Mouse (Mus musculus): ENCODE measurements around the gene Slc25a35.

Gene Slc25a35

GRCm38 (mm10) chr11:68954408-68954807, 13.5 kb upstream of the Slc25a35 start:
- CTCF ChIA-PET, result interaction anchor here in 2 of 4 experiments (0.5 to 0.9 kb wide), 3 partner anchors 47 to 1046 kb away, joined by 3 to 5 read pairs (median 3); partner anchors contain the start of gene Dvl2 (in 1 of the 2)
- POLR2A ChIA-PET, result interaction anchor here in 3 of 4 experiments (0.6 to 5.9 kb wide), 20 partner anchors 7 to 133 kb away, joined by 3 to 46 read pairs (median 4); partner anchors contain the start of gene Slc25a35 (in 2 of the 3)

DNA sequence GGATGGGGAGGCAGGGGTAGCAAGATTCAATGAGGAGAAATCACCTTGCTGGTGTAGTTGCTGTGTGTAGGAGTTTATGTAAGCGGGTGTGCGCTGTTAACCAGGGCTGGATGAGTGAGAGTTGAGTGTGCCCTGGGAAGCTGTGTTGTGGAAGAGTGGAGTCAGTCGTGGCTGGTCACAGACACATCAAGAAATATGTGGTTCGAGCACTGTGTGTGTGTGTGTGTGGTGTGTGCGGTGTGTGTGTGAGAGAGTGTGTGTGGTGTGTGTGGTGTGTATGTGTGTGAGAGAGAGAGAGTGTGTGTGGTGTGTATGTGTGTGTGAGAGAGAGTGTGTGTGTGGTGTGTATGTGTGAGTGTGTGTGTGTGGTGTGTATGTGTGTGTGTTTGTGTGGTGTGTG, 12.5 kb upstream of the Slc25a35 start:
- CTCF ChIA-PET, result interaction anchor here in 2 of 4 experiments (0.6 to 0.9 kb wide), 3 partner anchors 45 to 730 kb away, joined by 3 to 5 read pairs (median 3); no protein-coding TSS in a partner anchor
- POLR2A ChIA-PET, result interaction anchor here in 3 of 4 experiments (0.6 to 5.9 kb wide), 12 partner anchors 9 to 466 kb away, joined by 3 to 46 read pairs (median 5); partner anchors contain the start of gene Slc25a35 (in 1 of the 3)

GRCm38 (mm10) chr11:68956107-68956506, 11.8 kb upstream of the Slc25a35 start:
- ChIA-PET CTCF (no interaction called here), POLR2A (interaction anchor here in 3 of 4 experiments (0.8 to 5.9 kb wide), 9 partner anchors 11 to 466 kb away, joined by 3 to 46 read pairs (median 8); partner anchors contain the start of gene Slc25a35 (in 1 of the 3))

DNA sequence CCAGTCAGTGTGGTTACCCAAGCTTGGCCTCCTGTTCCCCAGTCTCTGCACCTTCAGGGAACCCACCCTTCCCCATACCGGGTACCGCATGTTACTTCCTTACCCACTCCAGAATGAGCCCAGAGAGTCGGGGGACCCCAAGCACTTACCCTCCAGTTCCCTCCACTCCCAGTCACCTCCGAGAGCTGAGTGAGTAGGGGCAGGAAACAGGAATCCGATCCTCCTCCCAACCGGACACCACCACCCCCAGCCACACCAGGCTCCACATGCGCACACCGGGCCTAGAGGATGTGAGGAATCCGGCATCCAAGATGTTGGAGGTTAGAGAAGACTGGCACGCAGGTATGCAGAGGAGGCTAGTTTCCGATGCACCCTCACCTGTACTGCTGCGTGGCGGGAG, 11.2 kb upstream of the Slc25a35 start:
- POLR2A ChIA-PET, result interaction anchor here (0.7 to 5.9 kb wide), 15 partner anchors 11 to 117 kb away, joined by 3 to 46 read pairs (median 3); partner anchors contain the start of gene Slc25a35 (in 2 of the 4)
- CTCF ChIA-PET, result interaction anchor here in 1 of 4 experiments (1.2 kb wide), 1 partner anchor 58 kb away, joined by 3 read pairs; no protein-coding TSS in a partner anchor

DNA sequence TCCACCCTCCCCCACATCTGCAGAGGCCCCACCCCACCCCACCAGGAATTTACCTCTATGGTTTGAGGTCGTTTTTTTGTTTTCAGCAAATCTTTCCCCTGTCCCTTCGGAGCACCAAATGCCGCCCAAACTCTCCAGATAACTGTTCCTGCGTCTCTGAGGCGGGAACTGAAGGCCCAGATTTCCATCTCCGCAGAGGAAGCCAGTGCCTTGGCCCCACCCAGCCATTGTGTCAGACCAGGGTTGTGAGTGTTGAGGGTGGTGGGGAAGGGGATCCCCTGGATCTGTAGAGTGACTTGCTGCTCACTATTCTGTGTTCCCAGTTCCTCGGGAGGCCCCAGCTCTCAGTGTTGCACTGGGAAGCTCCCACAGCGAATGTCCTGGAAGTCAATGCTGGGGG, 10.6 kb upstream of the Slc25a35 start, which contains the start of gene Arhgef15:
Arhgef15 (minus strand) TSS at position 173 of the 400 bp plus-strand sequence.
- CTCF ChIA-PET, result interaction anchor here in 2 of 4 experiments (0.5 to 1.2 kb wide), 4 partner anchors 10 to 266 kb away, joined by 3 to 4 read pairs (median 4); partner anchors contain the start of gene Myh10 (in 1 of the 2)
- POLR2A ChIA-PET, result interaction anchor here (0.7 to 5.9 kb wide), 22 partner anchors 10 to 116 kb away, joined by 3 to 46 read pairs (median 4); partner anchors contain the start of gene Slc25a35 (in 3 of the 4)

DNA sequence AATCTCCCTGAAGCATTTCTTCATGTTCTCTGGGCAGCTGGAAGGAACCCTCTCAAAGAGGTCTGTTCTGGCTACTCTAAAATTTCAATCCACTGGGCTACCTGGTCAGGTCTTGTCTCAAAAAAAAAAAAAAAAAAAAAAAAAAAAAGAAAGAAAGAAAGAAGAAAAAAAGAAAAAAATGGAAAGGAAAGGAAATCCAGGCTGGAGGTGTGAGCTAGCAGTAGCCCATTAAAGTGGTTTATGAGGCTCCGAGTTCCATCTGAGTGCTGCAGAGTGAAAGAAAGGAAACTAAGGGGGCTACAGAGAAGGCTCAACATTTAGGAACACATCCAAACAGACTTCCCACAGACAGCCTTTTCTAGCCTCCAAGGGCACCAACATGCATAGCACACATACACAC, 10.0 kb upstream of the Slc25a35 start:
- ChIA-PET CTCF (interaction anchor here in 3 of 4 experiments (0.8 to 1.2 kb wide), 3 partner anchors 9 to 59 kb away, joined by 3 read pairs; no protein-coding TSS in a partner anchor), POLR2A (interaction anchor here (0.6 to 5.9 kb wide), 16 partner anchors 10 to 75 kb away, joined by 3 to 46 read pairs (median 4); partner anchors contain the start of gene Slc25a35 (in 2 of the 4))

DNA sequence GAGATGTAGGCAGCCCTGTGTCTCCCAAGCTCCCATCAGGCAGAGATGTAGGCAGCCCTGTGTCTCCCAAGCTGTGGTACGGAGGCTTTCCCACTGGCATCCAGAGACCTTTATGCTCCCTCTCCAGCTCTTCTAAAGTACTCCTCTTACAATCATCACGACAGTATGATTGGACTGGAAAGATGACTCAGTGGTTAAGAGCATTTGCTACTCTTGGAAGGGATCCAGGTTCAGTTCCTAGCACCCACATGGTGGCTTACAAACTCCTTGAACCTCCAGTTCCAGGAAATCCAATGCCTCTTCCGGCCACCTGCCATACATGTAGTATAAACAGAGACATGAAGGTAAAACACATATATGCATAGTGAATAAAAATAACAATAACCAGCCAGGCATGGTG, 6.3 kb upstream of the Slc25a35 start:
- POLR2A ChIA-PET, result interaction anchor here in 2 of 4 experiments (0.6 to 4.8 kb wide), 7 partner anchors 14 to 112 kb away, joined by 3 to 33 read pairs (median 6); no protein-coding TSS in a partner anchor
- CTCF ChIA-PET, result no interaction called here

- ChIA-PET POLR2A (interaction anchor here in 3 of 4 experiments (0.6 to 4.8 kb wide), 20 partner anchors 9 to 454 kb away, joined by 3 to 33 read pairs (median 4); partner anchors contain the start of gene Myh10 (in 2 of the 3)), CTCF (interaction anchor here in 1 of 4 experiments (0.6 kb wide), 1 partner anchor 102 kb away, joined by 4 read pairs; no protein-coding TSS in a partner anchor)
Observed at GRCm38 (mm10) chr11:68962159-68962558, 5.8 kb upstream of the Slc25a35 start.

GRCm38 (mm10) chr11:68963405-68963804, 4.5 kb upstream of the Slc25a35 start:
- ChIA-PET POLR2A (interaction anchor here in 3 of 4 experiments (0.8 to 4.8 kb wide), 22 partner anchors 9 to 272 kb away, joined by 3 to 33 read pairs (median 5); partner anchors contain the start of gene Myh10 (in 1 of the 3)), CTCF (interaction anchor here in 1 of 4 experiments (1.1 to 1.9 kb wide), 4 partner anchors 16 to 65 kb away, joined by 3 to 5 read pairs (median 3); no protein-coding TSS in a partner anchor)

GRCm38 (mm10) chr11:68965050-68965449, 2.9 kb upstream of the Slc25a35 start:
- CTCF ChIA-PET, result interaction anchor here in 3 of 4 experiments (0.6 to 2.2 kb wide), 4 partner anchors 9 to 477 kb away, joined by 3 to 7 read pairs (median 4); partner anchors contain the start of gene Rangrf (in 1 of the 3)
- POLR2A ChIA-PET, result interaction anchor here in 2 of 4 experiments (1.1 to 4.8 kb wide), 9 partner anchors 11 to 615 kb away, joined by 3 to 33 read pairs (median 4); partner anchors contain the start of genes Myh10 (in 1 of the 2), Trp53 (in 1 of the 2) and Wrap53 (in 1 of the 2)

DNA sequence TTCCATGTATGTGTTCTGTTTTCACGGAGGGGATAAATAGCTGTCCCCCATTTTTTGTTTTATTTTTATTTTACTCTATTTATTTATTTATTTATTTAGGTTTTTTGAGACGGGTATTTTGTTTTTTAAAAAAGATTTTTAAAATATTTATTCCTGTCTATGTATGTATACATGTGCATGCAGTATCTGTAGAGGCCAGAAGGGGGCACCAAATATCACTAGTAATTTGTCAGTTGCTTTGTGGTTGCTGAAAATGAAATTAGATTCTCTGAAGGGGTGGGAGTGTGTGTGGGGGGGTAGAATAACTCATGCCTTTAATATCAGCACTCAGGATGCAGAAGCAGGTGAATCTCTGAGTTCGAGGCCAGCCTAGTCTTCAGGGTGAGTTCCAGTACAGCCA, 2.1 kb upstream of the Slc25a35 start:
- CTCF ChIA-PET, result interaction anchor here (0.6 to 2.8 kb wide), 6 partner anchors 9 to 478 kb away, joined by 3 to 24 read pairs (median 6); partner anchors contain the start of gene Rangrf (in 1 of the 4)
- POLR2A ChIA-PET, result interaction anchor here in 1 of 4 experiments (1.1 to 3.4 kb wide), 4 partner anchors 15 to 62 kb away, joined by 3 to 49 read pairs (median 7); no protein-coding TSS in a partner anchor

GRCm38 (mm10) chr11:68966554-68966953, 1.4 kb upstream of the Slc25a35 start:
- ChIA-PET CTCF (interaction anchor here (0.5 to 2.8 kb wide), 13 partner anchors 9 to 149 kb away, joined by 3 to 24 read pairs (median 7); partner anchors contain the start of genes Arhgef15 (in 1 of the 4), Borcs6 (in 1 of the 4) and Per1 (in 1 of the 4)), POLR2A (interaction anchor here (0.6 to 3.4 kb wide), 16 partner anchors 10 to 94 kb away, joined by 3 to 49 read pairs (median 9); partner anchors contain the start of genes Arhgef15 (in 1 of the 4) and Borcs6 (in 1 of the 4))

DNA sequence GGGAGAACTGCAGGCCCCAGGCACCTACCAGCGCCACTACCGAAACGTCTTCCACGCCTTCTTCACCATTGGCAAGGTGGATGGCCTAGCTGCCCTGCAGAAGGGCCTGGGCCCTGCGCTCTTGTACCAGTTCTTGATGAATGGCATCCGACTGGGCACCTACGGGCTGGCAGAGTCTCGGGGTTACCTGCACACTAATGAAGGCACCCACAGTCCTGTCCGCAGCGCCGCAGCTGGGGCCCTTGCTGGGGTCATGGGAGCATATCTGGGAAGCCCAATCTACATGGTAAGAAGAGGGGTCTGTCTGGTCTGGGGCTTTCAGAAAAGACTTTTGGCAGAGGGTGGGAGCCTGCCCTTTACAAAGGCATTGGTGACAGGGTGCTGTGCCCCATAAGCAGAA, 821 bp downstream of the Slc25a35 start:
- ChIA-PET CTCF (interaction anchor here in 3 of 4 experiments (1.1 to 2.8 kb wide), 8 partner anchors 10 to 185 kb away, joined by 3 to 24 read pairs (median 6); no protein-coding TSS in a partner anchor), POLR2A (interaction anchor here in 3 of 4 experiments (0.5 to 3.4 kb wide), 22 partner anchors 11 to 577 kb away, joined by 3 to 49 read pairs (median 7); partner anchors contain the start of genes Arhgef15 (in 2 of the 3) and Per1 (in 1 of the 3))

GRCm38 (mm10) chr11:68970232-68970631, 2.3 kb downstream of the Slc25a35 start:
- CTCF ChIA-PET, result interaction anchor here in 1 of 4 experiments (1.1 to 1.8 kb wide), 2 partner anchors 12 to 67 kb away, joined by 3 to 5 read pairs; no protein-coding TSS in a partner anchor
- POLR2A ChIA-PET, result interaction anchor here in 2 of 4 experiments (0.6 to 2.5 kb wide), 5 partner anchors 10 to 141 kb away, joined by 3 to 13 read pairs (median 3); no protein-coding TSS in a partner anchor

DNA sequence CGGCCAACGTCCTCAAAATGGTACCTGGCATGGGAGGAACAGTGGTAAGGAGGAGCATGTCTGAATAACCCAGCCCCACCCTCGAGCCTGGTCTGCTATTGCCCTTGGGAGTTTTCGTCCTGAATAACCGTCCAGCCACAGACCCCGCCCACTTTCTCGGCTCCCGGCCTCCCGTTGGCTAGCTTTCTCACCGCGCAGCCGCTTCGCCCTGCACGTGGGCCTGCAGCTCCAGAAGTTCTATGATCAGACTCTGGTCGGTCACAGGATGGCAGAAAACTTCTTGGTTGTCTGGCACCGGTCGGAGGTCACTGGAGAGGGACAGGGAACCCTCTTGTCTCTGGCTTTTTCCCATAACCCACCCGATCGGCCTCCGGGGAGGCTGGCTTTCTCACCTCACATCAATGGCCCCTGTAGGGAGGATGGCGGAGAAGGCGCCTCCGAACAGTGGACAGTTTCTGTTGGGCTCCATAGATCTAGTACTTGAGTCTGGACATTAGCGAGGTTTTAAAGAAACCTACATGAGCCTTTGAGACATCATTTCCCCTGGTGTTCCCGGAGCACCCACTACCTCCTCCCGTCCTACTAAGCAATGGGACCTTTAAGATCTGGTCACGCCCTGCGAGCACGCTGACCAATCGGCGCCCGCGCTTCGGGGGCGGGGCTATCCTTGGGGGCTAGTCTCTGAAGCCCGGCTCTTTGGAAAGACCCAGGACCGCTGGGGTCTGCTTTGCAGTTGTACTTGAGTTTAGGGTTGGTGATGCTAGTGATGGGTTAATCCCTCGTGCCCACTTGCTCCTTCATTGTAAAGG, 5.5 kb downstream of the Slc25a35 start:
- CTCF ChIA-PET, result interaction anchor here in 2 of 4 experiments (0.5 to 1.7 kb wide), 6 partner anchors 9 to 176 kb away, joined by 3 to 6 read pairs (median 4); no protein-coding TSS in a partner anchor
- POLR2A ChIA-PET, result interaction anchor here (0.6 to 3.0 kb wide), 33 partner anchors 9 to 282 kb away, joined by 3 to 22 read pairs (median 3); partner anchors contain the start of genes Arhgef15 (in 1 of the 4), Borcs6 (in 1 of the 4) and Myh10 (in 1 of the 4)

DNA sequence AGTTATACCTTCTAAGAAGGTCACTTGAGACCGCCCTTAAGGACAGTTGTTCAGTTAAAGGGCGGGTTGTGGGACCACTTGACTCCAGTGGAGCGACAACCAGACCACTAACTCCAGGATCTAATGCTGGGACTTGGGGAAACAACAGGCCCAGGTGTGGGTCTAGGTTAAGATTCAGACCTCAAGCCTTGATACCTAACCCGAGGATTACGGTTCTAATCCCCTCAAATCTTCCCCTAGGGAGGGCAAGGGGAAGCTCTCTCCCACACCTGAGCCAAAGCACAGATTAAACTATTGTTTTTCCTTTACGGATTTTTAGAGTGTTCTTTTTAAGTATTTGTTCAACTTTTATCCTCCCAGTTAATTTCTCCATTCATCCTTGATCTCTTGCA, 6.1 kb downstream of the Slc25a35 start:
- POLR2A ChIA-PET, result interaction anchor here (0.6 to 3.0 kb wide), 21 partner anchors 8 to 99 kb away, joined by 3 to 22 read pairs (median 4); no protein-coding TSS in a partner anchor
- CTCF ChIA-PET, result interaction anchor here in 2 of 4 experiments (0.7 to 1.7 kb wide), 4 partner anchors 9 to 10 kb away, joined by 3 to 6 read pairs (median 4); no protein-coding TSS in a partner anchor

GRCm38 (mm10) chr11:68975085-68975484, 7.2 kb downstream of the Slc25a35 start, which contains the start of gene Rangrf:
Gene Rangrf (minus strand): TSS chr11:68975185.
- CTCF ChIA-PET, result interaction anchor here in 3 of 4 experiments (0.6 to 1.6 kb wide), 4 partner anchors 9 to 1841 kb away, joined by 3 read pairs; no protein-coding TSS in a partner anchor
- POLR2A ChIA-PET, result interaction anchor here in 2 of 4 experiments (0.6 to 3.0 kb wide), 21 partner anchors 9 to 284 kb away, joined by 3 to 22 read pairs (median 3); partner anchors contain the start of genes Borcs6 (in 1 of the 2) and Myh10 (in 1 of the 2)

All from embryonic stem cell, embryonic (primary cell).